Mouse (Mus musculus) small intestine, adult 10 weeks (tissue): ENCODE results near the gene Olfr199. TPM values are rescaled to one million over a fixed set of nuclear protein-coding genes. Genes with fewer than 3 reads are reported as not detected.

Experiments used
- polyA plus RNA-seq: library from polyadenylated mRNA; stranded (reverse); fragments of 350-450 nt; fragmentation: Illumina TruSeq; extraction: RNeasy Lipid Tissue Mini Kit (QIAGEN cat#74804); gene quantifications from one replicate; pipeline ENCODE4 v1.2.3, GENCODE M21; 2014; ENCODE audit warnings: low replicate concordance

Olfr199 gene
- polyA plus RNA-seq = not detected

DNA sequence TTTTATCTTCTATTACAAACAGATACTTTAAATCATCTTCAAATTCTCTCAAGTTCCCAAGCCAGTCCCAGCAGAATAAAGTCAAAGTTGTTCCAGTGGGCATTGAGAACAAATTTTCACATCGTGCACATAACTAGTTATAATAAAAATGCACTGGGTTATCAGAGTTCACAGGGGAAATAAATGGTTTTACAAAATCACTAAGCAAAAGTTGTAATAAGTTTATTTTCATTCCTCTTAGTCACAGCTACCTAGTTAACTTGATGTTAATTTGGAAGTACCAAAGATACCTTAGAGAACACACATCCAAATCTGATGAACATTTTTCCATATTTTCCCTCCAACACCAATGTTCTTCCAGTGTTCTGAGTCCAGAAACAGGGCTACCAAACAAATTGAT is at the start of gene Olfr199:
TSS of gene Olfr199 (minus strand) at position 101 of the 400 bp plus-strand sequence.

DNA sequence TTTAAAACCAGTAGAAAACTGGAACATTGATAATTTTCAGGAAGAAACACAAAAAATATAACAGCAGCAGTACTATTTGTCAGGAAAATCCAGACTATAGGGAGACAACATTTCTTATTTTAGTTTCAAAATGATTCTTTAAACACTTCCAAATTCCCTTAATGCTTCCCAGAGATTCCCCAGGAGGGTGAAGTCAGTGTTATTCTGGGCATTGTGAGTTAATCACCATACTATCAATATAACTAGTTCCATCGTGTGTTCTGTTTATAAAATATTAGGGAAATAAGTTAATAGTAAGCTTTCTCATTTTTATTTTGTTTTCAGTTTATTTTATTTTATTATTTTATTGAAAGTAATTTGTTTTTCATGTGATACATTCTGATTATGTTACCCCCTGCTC is 16.1 kb downstream of the Olfr199 start, which contains the start of gene Olfr198:
TSS of gene Olfr198 (minus strand) at position 101 of the 400 bp plus-strand sequence.

GRCm38 (mm10) chr16:59170354-59170753 is 49.2 kb downstream of the Olfr199 start, which contains the start of gene Olfr196:
TSS of gene Olfr196 (minus strand) at chr16:59170454.

Other genes with a start within 250 kb of the Olfr199 start
- gene Olfr183, start 224.4 kb downstream of the Olfr199 start, polyA plus RNA-seq = not detected
- gene Olfr186, start 189.5 kb downstream of the Olfr199 start, polyA plus RNA-seq = not detected
- not detected for gene Olfr187, start 180.0 kb downstream of the Olfr199 start, polyA plus RNA-seq
- gene Olfr190, start 141.8 kb downstream of the Olfr199 start, polyA plus RNA-seq = not detected
- not detected for gene Olfr191, start 129.9 kb downstream of the Olfr199 start, polyA plus RNA-seq
- not detected for gene Olfr193, start 107.9 kb downstream of the Olfr199 start, polyA plus RNA-seq
- gene Olfr194, start 98.7 kb downstream of the Olfr199 start, polyA plus RNA-seq = not detected
- gene Olfr195, start 72.7 kb downstream of the Olfr199 start, polyA plus RNA-seq = not detected
- gene Olfr196, start 49.3 kb downstream of the Olfr199 start, polyA plus RNA-seq = not detected
- not detected for gene Olfr198, start 16.2 kb downstream of the Olfr199 start, polyA plus RNA-seq
- not detected for gene Olfr201, start 52.9 kb upstream of the Olfr199 start, polyA plus RNA-seq
- not detected for gene Olfr202, start 67.0 kb upstream of the Olfr199 start, polyA plus RNA-seq
- gene Olfr203, start 79.1 kb upstream of the Olfr199 start, polyA plus RNA-seq = not detected
- gene Olfr204, start 98.5 kb upstream of the Olfr199 start, polyA plus RNA-seq = not detected
- not detected for gene Olfr205, start 111.4 kb upstream of the Olfr199 start, polyA plus RNA-seq
- not detected for gene Olfr206, start 129.5 kb upstream of the Olfr199 start, polyA plus RNA-seq
- not detected for gene Olfr209, start 144.2 kb upstream of the Olfr199 start, polyA plus RNA-seq
- not detected for gene Gabrr3, start 187.6 kb upstream of the Olfr199 start, polyA plus RNA-seq